Mouse (Mus musculus) layer of hippocampus, adult 18-20 months (tissue): Measurements from ENCODE around the gene Tbx6. TPM values are rescaled to one million over a fixed set of nuclear protein-coding genes. Genes with fewer than 3 reads are reported as not detected.

Source experiments
- DNase-seq, 2 experiments: peaks; one replicate each; pipeline ENCODE4 v3.0.0; 2022; ENCODE audit warnings: low spot score in 2 of 2
- total RNA-seq, 2 experiments: library from RNA; stranded (reverse); gene quantifications; 2 replicates each; pipeline ENCODE4 v1.2.3; 2021

Gene Tbx6
- total RNA-seq, 2 experiments from 2014 or later, result 0.56 to 0.64 TPM

DNA sequence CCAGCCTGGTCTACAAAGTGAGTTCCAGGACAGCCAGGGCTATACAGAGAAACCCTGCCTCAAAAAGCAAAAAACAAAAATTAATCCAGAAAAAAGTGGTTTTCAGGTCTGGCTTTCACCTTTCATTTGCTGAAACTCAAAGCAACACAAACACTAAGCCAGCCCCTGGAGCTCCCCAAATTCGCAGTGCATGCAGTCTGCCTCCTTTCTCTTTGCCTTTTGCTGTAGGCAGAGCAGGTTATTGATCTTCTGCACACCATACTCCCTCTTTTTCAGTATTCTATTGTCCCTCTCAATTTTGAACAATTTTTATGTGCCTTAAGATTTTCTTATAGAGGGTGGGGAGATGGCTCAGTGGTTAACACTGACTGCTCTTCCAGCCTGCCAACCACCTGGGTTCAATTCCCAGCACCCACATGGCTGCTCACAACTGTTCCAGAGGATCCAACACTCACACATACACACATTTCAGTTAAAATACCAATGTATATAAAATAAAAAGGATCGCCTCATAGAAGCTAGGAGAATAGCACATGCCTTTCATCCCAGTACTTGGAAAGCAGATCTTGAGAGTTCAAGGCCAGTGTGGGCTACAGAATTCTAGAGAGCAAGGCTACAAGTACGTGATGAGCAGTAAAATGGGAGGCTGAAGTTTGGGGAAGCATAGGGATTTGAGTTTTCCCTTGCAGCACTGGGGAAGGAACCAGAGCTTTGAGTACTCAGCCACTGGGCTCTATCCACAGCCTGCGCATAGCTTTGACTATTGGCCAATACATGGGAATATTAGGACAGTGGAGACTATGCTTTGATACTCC is 12.4 kb downstream of the Tbx6 start:
- no peak for DNase-seq

DNA sequence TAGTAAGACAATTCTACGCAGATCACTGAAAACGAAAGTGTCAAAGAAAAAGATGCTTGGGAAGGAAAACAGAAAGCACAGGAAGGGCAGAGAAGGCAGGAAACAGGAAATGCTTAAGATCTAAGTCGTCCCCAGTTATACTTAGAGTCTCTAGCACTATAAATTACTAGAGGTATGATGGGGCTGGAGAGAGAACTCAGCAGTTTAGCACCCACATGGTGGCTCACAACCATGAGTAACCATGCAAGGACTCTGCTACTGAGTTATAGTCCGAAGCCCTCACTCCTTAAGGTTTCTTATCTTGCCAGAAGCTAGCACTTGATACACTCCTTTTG is 13.0 kb downstream of the Tbx6 start:
- no peak for DNase-seq

DNA sequence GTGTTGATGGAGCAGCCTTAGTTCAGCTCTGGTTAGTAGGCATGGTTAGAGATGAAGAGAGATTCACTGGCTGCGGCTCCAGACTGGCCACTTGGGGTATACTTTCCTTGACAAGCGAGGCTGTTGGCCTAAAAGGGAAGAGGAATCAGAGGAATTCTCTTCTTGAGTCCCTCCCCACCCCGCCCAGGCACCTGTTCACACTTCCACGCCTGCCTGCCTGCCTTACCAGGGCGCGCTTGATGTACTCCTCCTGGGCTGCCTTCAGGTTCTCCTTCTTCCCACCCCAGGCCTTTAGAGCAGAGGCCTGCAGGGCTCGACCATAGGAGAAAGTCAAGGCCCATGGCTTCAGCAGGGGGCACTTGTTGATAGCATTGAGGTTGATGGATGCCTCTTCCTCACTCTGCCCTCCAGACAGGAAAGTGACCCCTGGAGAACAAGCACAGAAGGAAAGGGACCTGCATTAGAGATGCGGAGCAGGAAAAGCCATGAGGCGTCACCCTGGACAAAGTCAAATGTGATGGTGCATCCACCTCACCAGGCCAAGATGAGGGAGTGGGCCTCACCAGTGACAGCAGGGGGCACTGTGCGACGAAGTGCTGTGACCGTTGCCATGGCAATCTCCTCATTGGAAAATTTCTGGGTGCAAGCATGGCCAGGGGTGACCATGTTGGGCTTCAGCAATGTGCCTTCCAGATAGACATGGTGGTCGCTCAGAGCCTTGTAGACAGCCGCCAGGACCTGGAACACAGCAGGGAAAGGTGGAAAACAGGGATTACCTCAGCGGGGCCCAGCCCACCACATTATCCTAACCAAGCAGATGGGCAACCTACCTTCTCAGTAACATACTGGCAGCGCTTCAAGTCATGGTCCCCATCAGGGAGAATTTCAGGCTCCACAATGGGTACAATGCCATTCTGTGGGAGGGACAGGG is 14.4 kb downstream of the Tbx6 start:
- DNase-seq, result no peak

DNA sequence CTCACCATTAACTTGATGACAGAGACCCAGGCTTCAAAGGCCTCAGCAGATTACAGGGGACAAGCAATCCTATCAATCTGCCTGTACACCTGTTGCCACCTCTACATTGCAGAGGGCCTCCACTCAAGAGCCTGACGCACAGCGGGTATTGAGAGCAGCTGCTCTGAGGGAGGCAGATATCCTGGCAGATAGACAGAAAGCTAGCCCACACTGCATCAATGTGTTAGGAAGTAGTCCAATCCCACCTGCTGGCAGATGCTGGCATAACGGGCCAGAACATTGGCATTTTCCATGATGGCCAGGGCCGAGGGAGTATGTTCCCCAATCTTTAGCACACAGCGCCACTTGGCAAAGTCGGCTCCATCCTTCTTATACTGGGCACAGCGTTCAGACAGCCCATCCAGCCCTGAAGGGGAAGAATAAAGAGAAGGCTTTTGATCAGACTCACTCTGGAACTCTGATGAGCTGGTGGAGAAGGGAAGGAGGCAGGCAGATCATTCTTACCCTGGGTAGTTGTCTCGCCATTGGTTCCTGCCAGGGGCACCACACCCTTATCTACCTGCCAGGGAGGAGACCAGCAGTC is 15.2 kb downstream of the Tbx6 start:
- peak; percentile 68 to 82 for DNase-seq

DNA sequence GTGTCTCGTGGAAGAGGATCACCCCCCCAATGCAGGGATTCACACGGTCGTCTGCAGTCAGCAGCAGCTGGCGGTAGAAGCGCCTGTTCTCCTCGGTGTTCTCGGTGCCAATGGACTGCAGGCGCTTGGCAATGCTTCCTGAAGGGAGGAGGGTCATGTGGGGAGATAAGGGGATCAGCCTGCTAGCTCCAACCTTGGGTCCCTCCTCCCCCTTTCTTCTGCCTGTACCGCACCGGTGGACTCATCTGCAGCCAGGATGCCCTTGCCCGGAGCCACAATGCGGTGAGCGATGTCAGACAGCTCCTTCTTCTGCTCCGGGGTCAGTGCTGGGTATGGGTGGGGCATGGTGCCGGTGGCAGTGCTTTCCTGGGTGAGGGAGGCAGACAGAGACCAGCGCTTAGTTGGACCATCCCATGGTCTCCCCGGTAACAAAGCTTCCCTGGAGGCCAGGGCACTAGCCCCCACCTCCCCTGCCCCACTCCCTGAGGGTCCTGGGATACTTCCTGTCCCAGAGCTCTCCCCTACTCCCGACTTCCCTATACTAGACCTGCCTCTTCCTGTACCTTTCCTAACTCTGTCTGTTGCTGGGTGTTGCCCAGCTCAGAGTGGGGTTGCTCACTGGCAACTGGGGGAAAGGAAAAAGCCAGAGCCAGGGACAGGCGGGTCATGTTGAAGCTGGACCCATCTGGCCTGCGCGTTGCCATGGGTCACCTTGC is 16.3 kb downstream of the Tbx6 start, which contains the start of gene Fam57b:
TSS of gene Fam57b (plus strand) at position 258 of the 716 bp plus-strand sequence.
- peak in 1 of 2 experiments; percentile 34 for DNase-seq

DNA sequence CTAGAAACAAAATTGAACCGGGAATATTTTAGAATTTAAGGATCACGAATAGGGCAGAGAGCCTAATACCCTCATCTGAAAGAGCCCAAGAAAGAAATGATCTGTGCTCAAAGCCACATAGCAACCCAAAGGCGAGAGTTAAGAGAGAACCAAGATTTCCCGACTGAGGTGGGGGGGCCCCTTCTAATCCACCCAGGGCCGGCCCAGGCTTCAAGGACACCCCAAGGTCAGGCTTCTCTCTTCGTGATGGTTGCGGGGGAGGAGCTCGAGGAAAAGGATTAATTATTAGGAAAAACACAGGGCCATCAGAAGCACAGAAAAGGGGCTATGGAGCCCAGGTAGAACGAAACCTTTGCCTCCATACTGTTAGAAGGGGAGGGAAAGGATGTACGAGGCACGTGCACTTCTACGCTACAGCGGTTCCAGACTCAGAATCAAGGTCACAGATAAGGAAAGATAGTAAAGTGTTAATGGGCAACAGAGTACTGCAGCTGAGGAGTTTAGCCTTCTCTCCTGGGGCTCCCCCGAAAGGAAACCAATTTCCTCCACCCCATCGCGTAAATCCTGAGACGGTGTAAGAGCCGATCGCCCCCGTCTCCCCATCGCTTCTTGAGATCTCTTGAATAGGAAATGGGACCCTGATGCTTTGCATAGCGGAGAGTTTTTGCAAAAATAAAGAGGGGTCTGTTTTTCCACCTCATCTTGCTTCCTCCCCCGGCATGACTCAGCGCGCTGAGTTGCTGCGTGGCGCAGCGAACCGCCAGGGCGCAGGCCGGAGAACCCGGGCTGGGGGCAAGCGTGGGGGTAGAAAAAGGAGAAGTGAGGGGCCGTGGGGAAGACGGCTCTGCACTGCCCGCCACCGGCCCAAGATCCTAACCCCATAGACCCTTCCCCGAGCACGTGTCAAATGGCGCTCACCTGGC is 17.1 kb downstream of the Tbx6 start:
- DNase-seq, result peak in 1 of 2 experiments; percentile 40

DNA sequence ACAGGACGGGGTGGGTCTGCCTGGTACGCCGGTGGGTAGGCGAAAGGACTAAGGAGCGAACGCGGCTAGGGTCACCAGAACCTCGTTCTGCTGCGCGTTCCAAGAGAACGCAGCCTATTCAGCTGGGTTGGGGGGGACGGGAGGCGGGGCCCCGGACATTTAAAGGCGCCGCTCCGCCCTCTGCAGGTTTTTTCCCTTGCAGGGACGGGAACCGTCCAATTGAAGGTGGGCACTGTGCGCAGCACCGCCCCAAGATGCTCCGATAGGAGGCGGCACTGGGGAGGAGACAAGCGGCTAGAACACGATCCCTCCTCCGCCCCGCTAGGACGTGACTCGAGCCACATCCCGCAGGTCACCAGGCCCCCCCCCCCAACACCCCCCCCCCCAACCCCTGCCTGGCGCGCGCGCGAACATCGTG is 17.8 kb downstream of the Tbx6 start:
- DNase-seq, result peak; percentile 98 to 99

DNA sequence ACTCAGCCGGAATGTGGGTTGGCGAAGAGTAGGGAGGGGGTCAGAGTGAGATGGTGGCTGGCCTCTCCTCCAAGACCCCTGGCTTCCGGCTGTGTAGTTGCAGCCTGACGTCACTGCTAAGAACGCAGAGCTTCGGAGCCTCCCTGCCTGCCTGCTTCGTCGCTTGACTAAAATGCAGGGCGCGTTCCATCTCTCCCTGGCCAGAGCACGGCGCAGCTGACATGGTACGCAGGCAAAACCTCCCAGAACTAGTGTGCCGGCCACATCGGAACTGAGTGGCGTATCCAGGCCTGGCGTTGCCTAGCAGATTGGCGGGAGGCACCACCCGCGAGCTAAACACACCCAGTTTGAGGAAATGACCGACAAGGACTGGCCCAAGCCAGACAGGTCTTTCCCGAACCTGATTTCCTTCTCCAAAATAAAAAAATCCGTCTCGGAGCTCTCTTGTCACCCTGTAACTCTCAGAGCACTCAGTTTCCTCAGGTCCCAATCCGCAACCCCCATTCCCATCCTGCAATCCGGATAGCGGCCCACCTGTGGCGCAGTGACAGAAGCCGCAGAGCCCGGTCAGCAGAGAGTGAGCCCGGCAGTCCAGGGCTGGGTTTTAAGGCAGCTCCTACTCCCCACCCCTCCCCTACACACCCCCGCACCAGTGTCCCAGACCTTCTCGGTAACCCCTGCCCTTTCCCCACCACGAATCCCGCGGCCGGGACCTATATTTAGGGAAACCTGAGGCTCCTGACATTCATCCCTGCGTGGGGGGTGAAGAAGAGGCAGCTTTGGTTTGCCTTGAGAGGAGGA is 18.4 kb downstream of the Tbx6 start:
- peak in 1 of 2 experiments; percentile 80 for DNase-seq

DNA sequence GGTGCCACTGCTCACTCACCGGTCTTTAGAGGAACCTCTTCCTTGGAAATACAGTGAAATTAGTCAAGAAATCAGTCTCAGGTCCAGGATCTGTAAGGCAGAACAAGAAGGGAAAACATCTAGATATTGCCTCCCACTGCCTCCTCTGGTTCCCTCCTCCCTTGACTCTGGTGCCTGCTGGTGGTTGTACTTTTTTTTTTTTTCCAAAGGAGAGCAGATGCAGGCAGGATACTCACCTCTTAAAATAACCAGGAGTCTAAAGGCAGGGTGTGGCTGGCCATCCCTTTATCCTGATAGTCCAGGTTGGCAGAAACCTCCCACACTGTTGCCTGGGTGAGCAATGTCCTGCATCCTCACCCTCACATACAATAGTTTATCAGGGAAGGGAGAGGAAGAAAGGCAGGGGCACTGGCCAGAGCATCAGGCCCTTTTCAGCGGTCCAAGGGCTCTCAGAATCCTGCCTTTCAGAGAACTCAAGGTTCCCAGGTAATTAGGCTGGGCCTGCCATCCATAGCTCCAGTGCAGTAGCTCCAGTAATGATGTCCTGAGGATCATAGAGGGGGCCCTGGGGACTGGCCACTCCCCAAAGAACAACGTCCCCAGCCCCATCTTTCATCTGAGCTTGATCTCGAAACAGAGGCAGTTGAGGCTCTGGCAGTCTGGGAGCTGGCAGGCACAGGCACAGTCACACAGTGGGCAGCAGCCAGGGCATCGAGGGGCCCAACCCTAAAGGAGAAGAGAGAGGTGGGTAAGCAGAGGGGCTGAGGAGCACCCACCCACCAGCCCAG is 19.2 kb downstream of the Tbx6 start:
- no peak for DNase-seq

DNA sequence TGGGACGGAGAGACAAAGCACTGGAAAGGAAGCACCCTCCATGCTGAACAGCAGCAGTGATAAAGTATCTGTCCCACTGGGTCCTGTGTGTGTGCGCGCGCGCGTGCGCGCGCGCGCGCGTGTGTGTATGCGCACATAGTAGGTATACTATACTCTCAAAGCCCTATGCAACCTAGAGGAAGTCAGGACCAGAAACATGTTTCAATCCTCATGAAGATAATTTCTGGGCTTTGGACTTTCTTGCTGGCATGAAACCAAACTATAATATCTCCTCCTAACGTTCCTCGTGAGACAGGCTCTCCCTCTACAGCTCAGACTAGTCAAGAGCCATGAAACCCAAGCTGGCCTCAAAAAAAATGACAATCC is 19.8 kb downstream of the Tbx6 start:
- no peak for DNase-seq

DNA sequence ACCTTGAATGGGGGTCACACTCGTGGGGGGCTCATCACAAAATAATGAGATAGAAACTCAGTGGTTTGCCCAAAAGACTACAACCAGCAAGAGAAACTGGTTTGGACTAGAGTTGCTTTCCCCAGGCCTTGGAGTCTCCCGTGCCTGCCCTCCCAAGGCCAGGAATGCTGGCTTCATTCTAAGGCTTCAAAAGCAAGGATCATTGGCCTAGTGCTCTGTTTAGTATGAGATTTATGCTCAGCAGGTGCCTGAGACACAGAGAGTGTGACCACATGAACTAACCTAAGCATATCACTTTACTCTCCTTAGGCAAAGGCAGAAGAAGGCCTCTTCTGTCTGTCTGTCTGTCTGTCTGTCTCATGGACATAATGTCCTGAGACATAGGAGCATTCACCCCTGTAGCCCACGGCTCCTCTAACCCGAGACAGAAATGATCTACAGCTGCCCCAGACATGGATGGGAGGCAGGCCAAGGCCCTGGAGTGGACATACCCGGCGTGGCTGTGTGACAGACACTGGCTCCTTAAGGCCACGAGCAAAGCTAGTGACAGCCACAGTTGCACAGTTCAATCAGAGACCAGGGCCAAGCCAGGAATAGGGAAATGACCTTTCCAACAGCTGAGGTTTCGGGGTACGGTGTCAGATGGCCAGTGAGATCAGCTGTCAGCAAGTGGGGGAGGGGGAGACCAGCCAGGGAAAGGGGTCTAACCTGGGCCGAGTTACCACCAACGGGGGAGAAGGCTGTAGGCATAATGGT is 21.0 kb downstream of the Tbx6 start:
- no peak for DNase-seq

DNA sequence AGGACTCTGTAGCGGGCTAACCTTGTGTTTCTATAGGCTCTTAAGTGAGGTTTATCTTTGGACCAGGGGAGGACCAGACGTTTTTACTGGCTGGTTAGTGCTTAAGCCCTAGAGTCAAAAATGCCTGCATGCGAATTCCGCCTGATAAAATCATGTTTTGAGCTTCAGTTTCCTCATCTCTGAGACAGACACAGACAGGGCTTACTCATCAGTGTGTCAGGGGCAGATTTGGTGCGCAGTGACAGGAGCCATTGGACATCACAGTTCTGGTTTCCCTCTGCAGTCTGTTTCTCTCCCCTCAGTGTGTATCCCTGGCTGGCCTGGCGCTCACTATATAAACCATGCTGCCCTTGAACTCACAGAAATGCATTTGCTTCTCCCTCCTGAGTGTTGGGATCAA is 21.9 kb downstream of the Tbx6 start:
- no peak for DNase-seq

DNA sequence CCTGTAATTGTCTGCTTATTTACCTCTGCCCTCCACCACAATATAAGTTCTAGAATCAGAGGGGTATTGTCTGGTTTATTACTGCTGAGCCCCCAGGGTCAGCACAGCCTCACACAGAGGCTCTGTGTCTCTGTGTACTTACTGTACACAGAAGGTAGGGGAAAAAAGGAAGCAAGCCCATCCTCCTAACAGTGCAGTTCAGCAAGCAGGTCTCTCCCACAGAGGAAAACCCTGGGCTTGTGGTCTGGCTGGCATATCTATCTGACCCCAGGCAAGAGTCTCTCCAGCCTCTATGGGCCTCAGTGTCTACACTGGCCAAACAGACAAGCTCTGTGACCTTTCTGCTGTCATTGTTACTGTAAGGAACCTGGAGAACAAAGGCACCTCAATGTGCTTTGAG is 22.5 kb downstream of the Tbx6 start:
- no peak for DNase-seq

DNA sequence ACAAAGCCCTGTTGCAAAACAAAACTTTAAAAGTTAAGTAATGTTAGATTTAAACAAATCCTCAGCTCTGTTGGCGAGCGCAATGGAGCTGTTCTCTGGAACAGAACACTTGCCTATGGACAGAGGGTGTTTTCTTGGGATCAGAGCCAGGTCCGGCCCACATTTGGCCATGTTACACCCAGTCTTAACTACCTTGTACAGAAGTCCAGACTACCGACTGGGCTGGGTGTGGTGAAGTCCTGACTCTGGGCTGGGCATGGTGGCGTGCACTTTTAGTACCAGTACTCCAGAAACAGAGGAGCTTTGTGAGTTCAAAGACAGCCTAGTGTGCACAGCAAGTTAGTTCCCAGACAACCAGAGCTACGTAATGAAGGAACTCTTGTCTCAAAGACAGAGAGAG is 25.7 kb downstream of the Tbx6 start:
- DNase-seq, result no peak

DNA sequence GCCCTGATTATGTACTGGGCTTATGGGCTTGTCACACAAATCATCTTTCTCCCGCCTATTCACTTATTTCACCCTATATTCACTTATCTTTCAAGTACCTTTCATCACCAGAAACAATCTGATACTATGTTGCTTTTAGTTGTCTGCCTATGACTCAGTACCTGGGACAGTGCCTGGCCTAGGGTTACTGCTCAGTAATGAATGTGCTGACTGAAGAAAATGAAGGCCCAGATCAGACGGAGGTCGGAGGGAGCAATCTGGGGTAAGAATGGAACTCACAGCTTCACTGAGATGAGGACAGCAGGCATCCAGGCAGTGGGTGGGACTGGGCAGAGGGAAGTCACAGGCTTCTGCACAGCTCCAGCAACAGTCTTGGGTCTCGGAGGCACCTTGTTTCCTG is 26.1 kb downstream of the Tbx6 start:
- DNase-seq, result no peak

DNA sequence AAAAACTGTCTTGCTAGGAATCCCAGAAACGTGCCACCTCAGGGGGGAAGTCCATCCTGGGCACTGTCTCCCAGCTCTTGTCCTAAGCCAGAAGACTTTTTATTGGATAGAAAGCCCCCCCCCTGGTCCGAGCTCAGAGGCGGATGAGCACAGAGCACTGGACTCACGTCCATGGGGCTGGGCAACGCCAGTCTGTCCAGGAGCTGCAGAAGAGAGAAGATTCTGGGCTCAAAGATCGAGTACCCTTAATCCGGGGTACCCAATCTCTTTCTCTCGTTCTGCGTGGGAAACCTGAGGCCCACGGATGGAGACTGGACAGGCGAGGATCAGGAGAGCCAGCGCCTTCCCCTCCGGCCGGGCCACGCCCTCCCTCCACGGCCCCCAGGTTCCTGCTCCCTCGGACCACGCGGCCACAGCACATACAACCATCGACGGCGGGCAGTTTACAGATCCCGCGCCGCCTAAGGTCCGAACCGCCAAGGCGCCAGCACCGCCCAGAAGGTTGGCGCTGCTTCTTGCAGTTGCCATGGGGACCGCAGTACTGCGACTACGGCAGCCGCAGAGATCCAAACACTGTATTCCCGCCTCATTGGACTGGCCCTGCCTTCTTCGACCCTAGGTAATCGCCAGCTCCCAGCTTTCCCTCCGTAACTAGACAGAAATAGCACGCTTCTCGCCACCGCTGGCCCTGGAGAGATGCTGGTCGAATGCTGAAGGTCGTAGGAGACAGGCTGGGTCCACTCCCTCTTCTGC is 27.6 kb downstream of the Tbx6 start:
- DNase-seq, result peak; percentile 90 to 95
